Mouse (Mus musculus): ENCODE results near the gene Ankib1.
"Not testable (repeated sequence)": the region's sequence is repeated elsewhere in the genome, so short reads cannot be mapped to it uniquely, and the experiment has no call there.

The Ankib1 gene

GRCm38 (mm10) chr5:3802433-3803291 is at the start of gene Ankib1, which contains the start of gene Krit1:
Gene Ankib1 (minus strand): TSS chr5:3802925.
Gene Krit1 (plus strand): TSS chr5:3803184.
- peak; percentile 91 for DNase-seq

GRCm38 (mm10) chr5:3845026-3845425 is 42.3 kb upstream of the Ankib1 start, which contains the start of gene Lrrd1:
Gene Lrrd1 (plus strand): TSS chr5:3845173.
- no peak for DNase-seq

- DNase-seq, result no peak
Measured at GRCm38 (mm10) chr5:3834107-3834506, 31.4 kb upstream of the Ankib1 start.

GRCm38 (mm10) chr5:3808472-3808871 is 5.7 kb upstream of the Ankib1 start:
- DNase-seq, result no peak

- no peak for DNase-seq
Measured at GRCm38 (mm10) chr5:3803292-3804165, 804 bp upstream of the Ankib1 start.

GRCm38 (mm10) chr5:3801672-3802432 is 873 bp downstream of the Ankib1 start:
- DNase-seq, result no peak

- no peak for DNase-seq
Measured at GRCm38 (mm10) chr5:3800881-3801280, 1.8 kb downstream of the Ankib1 start.

- DNase-seq, result no peak
Measured at GRCm38 (mm10) chr5:3800041-3800440, 2.7 kb downstream of the Ankib1 start.

- not testable (repeated sequence) for DNase-seq
Measured at GRCm38 (mm10) chr5:3798656-3799055, 4.1 kb downstream of the Ankib1 start.

GRCm38 (mm10) chr5:3797101-3797500 is 5.6 kb downstream of the Ankib1 start:
- not testable (repeated sequence) for DNase-seq

- DNase-seq, result no peak
Measured at GRCm38 (mm10) chr5:3791048-3791447, 11.7 kb downstream of the Ankib1 start.

GRCm38 (mm10) chr5:3787548-3787947 is 15.2 kb downstream of the Ankib1 start:
- DNase-seq, result no peak

- DNase-seq, result no peak
Measured at GRCm38 (mm10) chr5:3784751-3785496, 17.8 kb downstream of the Ankib1 start.

GRCm38 (mm10) chr5:3783947-3784681 is 18.6 kb downstream of the Ankib1 start:
- DNase-seq, result no peak

- DNase-seq, result no peak
Measured at GRCm38 (mm10) chr5:3782670-3783069, 20.1 kb downstream of the Ankib1 start.

GRCm38 (mm10) chr5:3772017-3772416 is 30.7 kb downstream of the Ankib1 start:
- DNase-seq, result no peak

GRCm38 (mm10) chr5:3771512-3771911 is 31.2 kb downstream of the Ankib1 start:
- DNase-seq, result no peak

GRCm38 (mm10) chr5:3750536-3750935 is 52.2 kb downstream of the Ankib1 start:
- not testable (repeated sequence) for DNase-seq

- DNase-seq, result peak; percentile 21
Measured at GRCm38 (mm10) chr5:3732846-3733245, 69.9 kb downstream of the Ankib1 start.

GRCm38 (mm10) chr5:3728820-3729219 is 73.9 kb downstream of the Ankib1 start:
- DNase-seq, result no peak

- no peak for DNase-seq
Measured at GRCm38 (mm10) chr5:3725491-3725890, 77.2 kb downstream of the Ankib1 start.

Data from cerebellum, adult 9-11 months (tissue).